Mouse (Mus musculus) urinary bladder, postnatal 25 days (tissue): ENCODE measurements around the gene Man1c1.

ENCODE experiments used
- DNase-seq: peaks from one replicate; pipeline ENCODE4 v3.0.0; 2022; ENCODE audit warnings: low spot score

Gene Man1c1

GRCm38 (mm10) chr4:134703835-134704546, at the start of gene Man1c1:
Gene Man1c1 (minus strand): TSS chr4:134704290.
- peak; percentile 98 for DNase-seq

GRCm38 (mm10) chr4:134753516-134754261, 49.6 kb upstream of the Man1c1 start:
- DNase-seq: no peak

GRCm38 (mm10) chr4:134752911-134753426, 48.9 kb upstream of the Man1c1 start:
- no peak for DNase-seq

- DNase-seq: no peak
These were observed 47.7 kb upstream of the Man1c1 start for GRCm38 (mm10) chr4:134751682-134752380.

- no peak for DNase-seq
These were observed 46.7 kb upstream of the Man1c1 start for GRCm38 (mm10) chr4:134750825-134751224.

- peak; percentile 67 for DNase-seq
These were observed 46.2 kb upstream of the Man1c1 start for GRCm38 (mm10) chr4:134750263-134750662.

- no peak for DNase-seq
These were observed 45.4 kb upstream of the Man1c1 start for GRCm38 (mm10) chr4:134749301-134750030.

- no peak for DNase-seq
These were observed 42.0 kb upstream of the Man1c1 start for GRCm38 (mm10) chr4:134745900-134746661.

- no peak for DNase-seq
These were observed 40.0 kb upstream of the Man1c1 start for GRCm38 (mm10) chr4:134743881-134744633.

GRCm38 (mm10) chr4:134741949-134742348, 37.9 kb upstream of the Man1c1 start:
- DNase-seq: no peak

GRCm38 (mm10) chr4:134740186-134740585, 36.1 kb upstream of the Man1c1 start:
- no peak for DNase-seq

- DNase-seq: no peak
These were observed 35.4 kb upstream of the Man1c1 start for GRCm38 (mm10) chr4:134739530-134739929.

- DNase-seq: no peak
These were observed 33.3 kb upstream of the Man1c1 start for GRCm38 (mm10) chr4:134737365-134737910.

GRCm38 (mm10) chr4:134736147-134736546, 32.1 kb upstream of the Man1c1 start:
- DNase-seq: no peak

- peak; percentile 37 for DNase-seq
These were observed 30.6 kb upstream of the Man1c1 start for GRCm38 (mm10) chr4:134734629-134735081.

- DNase-seq: peak; percentile 70
These were observed 30.0 kb upstream of the Man1c1 start for GRCm38 (mm10) chr4:134734038-134734628.

- DNase-seq: no peak
These were observed 29.3 kb upstream of the Man1c1 start for GRCm38 (mm10) chr4:134733371-134733770.

- no peak for DNase-seq
These were observed 26.0 kb upstream of the Man1c1 start for GRCm38 (mm10) chr4:134730106-134730505.

GRCm38 (mm10) chr4:134725735-134726345, 21.8 kb upstream of the Man1c1 start:
- no peak for DNase-seq
